Mouse (Mus musculus) G1E (cell line): Measurements from ENCODE around the gene Trim61. TPM values are rescaled to one million over a fixed set of nuclear protein-coding genes. Genes with fewer than 3 reads are reported as not detected.

Experiments used
- ATAC-seq: 2 replicates; pipeline ENCODE4 v1.8.0; 2016; ENCODE audit warnings: mild to moderate bottlenecking; ENCODE audit not compliant: insufficient number of reproducible peaks, poor library complexity, low FRiP score, severe bottlenecking; ENCODE audit errors: extremely low read depth
- DNase-seq: peaks from one replicate; pipeline ENCODE4 v3.0.0; 2012; ENCODE audit warnings: low spot score
- H3K27me3 ChIP-seq: 2 replicates; pipeline ENCODE4 v1.6.1; 2012; ENCODE audit warnings: mild to moderate bottlenecking, low read length, inconsistent platforms; ENCODE audit not compliant: insufficient read depth
- H3K36me3 ChIP-seq: replicated peaks from 2 replicates; pipeline ENCODE3; 2012; ENCODE audit warnings: mild to moderate bottlenecking, inconsistent platforms
- H3K4me1 ChIP-seq: 2 replicates; pipeline ENCODE4 v1.6.1; 2012; ENCODE audit warnings: low read depth, low read length, inconsistent platforms, mixed read lengths; ENCODE audit not compliant: insufficient read depth
- H3K4me3 ChIP-seq: 2 replicates; pipeline ENCODE4 v1.5.1; 2012; ENCODE audit warnings: low read depth, mild to moderate bottlenecking, inconsistent platforms, low read length, moderate library complexity, mixed read lengths
- H3K9me3 ChIP-seq: replicated peaks from 2 replicates; pipeline ENCODE4 v1.6.1; 2012; ENCODE audit warnings: inconsistent platforms
- CTCF ChIP-seq: IDR thresholded peaks from 2 replicates; pipeline ENCODE4 v1.5.1; 2012; ENCODE audit warnings: low read depth, low read length, inconsistent platforms, mixed read lengths
- GATA1 ChIP-seq: IDR thresholded peaks from 2 replicates; pipeline ENCODE4 v1.6.1; 2012; ENCODE audit warnings: borderline replicate concordance, low read length, inconsistent platforms, mixed read lengths
- GATA2 ChIP-seq: IDR thresholded peaks from 2 replicates; pipeline ENCODE4 v1.6.1; 2012; ENCODE audit warnings: low read depth, low read length, inconsistent platforms, borderline replicate concordance
- POLR2AphosphoS5 ChIP-seq: IDR thresholded peaks from 2 replicates; pipeline ENCODE4 v1.6.1; 2012; ENCODE audit warnings: low read depth, low read length, inconsistent platforms; ENCODE audit not compliant: insufficient replicate concordance
- TAL1 ChIP-seq: conservative IDR thresholded peaks from 2 replicates; pipeline ENCODE4 v1.6.1; 2012; ENCODE audit warnings: low read depth, low read length, inconsistent platforms, mixed read lengths
- polyA plus RNA-seq: library from polyadenylated mRNA; stranded (reverse); fragments of >175 nt; gene quantifications from 2 replicates; pipeline ENCODE4 v1.2.3, GENCODE M21; 2012
- total RNA-seq, 2 experiments: library from RNA; stranded (forward) in 1 of 2; stranded (reverse) in 1 of 2; fragments of 200-1000 nt in 1 of 2; fragments of >200 nt in 1 of 2; fragmentation: Nextera tagmentation in 1 of 2; gene quantifications; 2 replicates each; pipeline ENCODE4 v1.2.3; 2014 to 2017

Gene Trim61
- total and polyA plus RNA-seq, 3 experiments: 0.05 TPM; not detected in 2

GRCm38 (mm10) chr8:65034136-65034535, 15.8 kb upstream of the Trim61 start:
- no peaks in the 10 kb centered on the region for H3K4me1 ChIP-seq
- ATAC-seq (no peak), DNase-seq (no peak)
- H3K36me3 ChIP-seq: no peaks in the 10 kb centered on the region
- H3K9me3 ChIP-seq: no peaks in the 10 kb centered on the region
- H3K4me3 ChIP-seq: no peak overlapping the region
- TF ChIP-seq GATA2 (no peak), GATA1 (no peak), CTCF (no peak), POLR2AphosphoS5 (no peak), TAL1 (no peak)
- H3K27me3 ChIP-seq: peaks cover 11% of the 10 kb centered on the region

DNA sequence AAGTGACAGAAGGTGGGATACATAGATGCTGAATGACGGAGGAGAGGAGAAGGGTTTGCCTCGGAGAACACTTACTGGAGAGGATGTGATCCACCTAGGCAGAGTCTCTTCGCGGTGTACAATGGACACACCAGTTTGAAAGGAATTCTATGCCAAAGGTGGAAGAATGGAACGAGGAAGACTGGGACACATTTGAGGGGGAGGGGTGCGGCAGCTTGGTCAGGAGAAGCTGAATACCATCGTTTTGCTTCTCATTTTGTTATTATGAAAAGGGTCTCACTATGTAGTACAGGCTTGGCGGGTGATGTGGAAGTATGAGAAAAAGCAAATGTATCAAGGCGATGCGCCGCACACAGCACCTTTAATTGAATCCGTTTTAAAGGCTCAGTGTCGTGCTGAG, 14.7 kb upstream of the Trim61 start:
- no peak for TF ChIP-seq POLR2AphosphoS5
- no peak for TF ChIP-seq TAL1
- no peak for TF ChIP-seq GATA2
- TF ChIP-seq GATA1: no peak
- TF ChIP-seq CTCF: no peak
- Histone ChIP-seq H3K4me1 (no peaks in the 10 kb centered on the region), H3K4me3 (no peak overlapping the region), H3K9me3 (no peaks in the 10 kb centered on the region), H3K36me3 (no peaks in the 10 kb centered on the region), H3K27me3 (peaks cover 14% of the 10 kb centered on the region)
- DNase-seq (no peak), ATAC-seq (no peak)

DNA sequence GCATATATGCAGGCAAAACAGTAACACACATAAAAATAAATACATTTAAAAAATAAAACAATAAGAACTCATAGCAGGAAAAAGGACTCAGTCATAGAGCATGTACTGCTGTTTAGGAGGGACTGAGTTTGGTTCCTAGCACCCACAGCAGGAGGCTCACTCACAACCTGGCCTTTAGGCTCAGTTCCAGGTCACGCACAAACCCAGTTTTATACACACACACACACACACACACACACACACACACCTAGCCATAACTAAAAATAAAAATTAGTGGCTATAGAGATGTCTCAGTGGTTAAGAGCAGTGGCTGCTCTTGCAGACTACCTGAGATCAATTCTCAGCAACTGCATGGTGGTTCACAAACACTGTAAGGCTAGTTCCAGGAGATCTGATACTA, 13.8 kb upstream of the Trim61 start:
- no peak overlapping the region for H3K4me3 ChIP-seq
- ATAC-seq (no peak), DNase-seq (no peak)
- no peaks in the 10 kb centered on the region for H3K9me3 ChIP-seq
- no peaks in the 10 kb centered on the region for H3K36me3 ChIP-seq
- no peaks in the 10 kb centered on the region for H3K4me1 ChIP-seq
- TF ChIP-seq POLR2AphosphoS5 (no peak), CTCF (no peak), TAL1 (no peak)
- H3K27me3 ChIP-seq: peaks cover 11% of the 10 kb centered on the region

GRCm38 (mm10) chr8:65030735-65031485, 12.6 kb upstream of the Trim61 start:
- no peak for TF ChIP-seq GATA2
- no peak for TF ChIP-seq GATA1
- TF ChIP-seq CTCF: no peak
- TF ChIP-seq TAL1: no peak
- no peak for TF ChIP-seq POLR2AphosphoS5
- no peaks in the 10 kb centered on the region for H3K36me3 ChIP-seq
- DNase-seq (no peak), ATAC-seq (no peak)
- H3K4me1 ChIP-seq: no peaks in the 10 kb centered on the region
- H3K27me3 ChIP-seq: peaks cover 9% of the 10 kb centered on the region
- H3K9me3 ChIP-seq: no peaks in the 10 kb centered on the region
- no peak overlapping the region for H3K4me3 ChIP-seq

- Histone ChIP-seq H3K9me3 (no peaks in the 10 kb centered on the region), H3K4me1 (no peaks in the 10 kb centered on the region), H3K36me3 (no peaks in the 10 kb centered on the region), H3K27me3 (peaks cover 5% of the 10 kb centered on the region; the same call in 1 of the 2 replicates), H3K4me3 (no peak overlapping the region)
- DNase-seq: no peak
- no peak for ATAC-seq
- no peak for TF ChIP-seq CTCF
- no peak for TF ChIP-seq TAL1
- no peak for TF ChIP-seq GATA2
- no peak for TF ChIP-seq GATA1
These were observed 11.5 kb upstream of the Trim61 start for GRCm38 (mm10) chr8:65029776-65030175.

GRCm38 (mm10) chr8:65028959-65029686, 10.8 kb upstream of the Trim61 start:
- H3K4me3 ChIP-seq: no peak overlapping the region
- TF ChIP-seq CTCF (no peak), TAL1 (no peak), POLR2AphosphoS5 (no peak), GATA2 (no peak), GATA1 (no peak)
- ATAC-seq: no peak
- DNase-seq: no peak
- H3K36me3 ChIP-seq: no peaks in the 10 kb centered on the region
- H3K27me3 ChIP-seq: peaks cover 5% of the 10 kb centered on the region; the same call in 1 of the 2 replicates
- H3K4me1 ChIP-seq: no peaks in the 10 kb centered on the region
- no peaks in the 10 kb centered on the region for H3K9me3 ChIP-seq
